Mouse (Mus musculus) embryonic fibroblast, embryonic 13.5 days (primary cell): Measurements from ENCODE around the gene Sncb.

Experiments
- CTCF ChIP-seq: IDR thresholded peaks from 2 replicates; pipeline ENCODE4 v1.5.1; 2011; ENCODE audit warnings: mild to moderate bottlenecking, control low read depth, low read length, moderate library complexity, borderline replicate concordance; ENCODE audit not compliant: insufficient read depth
- POLR2A ChIP-seq: IDR thresholded peaks from 2 replicates; pipeline ENCODE4 v1.6.1; 2011; ENCODE audit warnings: low read depth, mild to moderate bottlenecking, control low read depth, low read length, moderate library complexity

- TF ChIP-seq CTCF (no peak), POLR2A (no peak)
Observed at GRCm38 (mm10) chr13:54760906-54761305, 5.5 kb downstream of the Sncb start.
